Mouse (Mus musculus) brown adipose tissue, adult 24 weeks (tissue): ENCODE measurements around the gene Mcur1. TPM values are rescaled to one million over a fixed set of nuclear protein-coding genes. Genes with fewer than 3 reads are reported as not detected.
A peak's percentile ranks its signal among the peaks of the same experiment; 100 is the strongest.

Experiments used
- H3K27ac ChIP-seq: fragments of 200-500 bp; replicated peaks from 2 replicates; pipeline ENCODE4 v1.5.1; 2012; ENCODE audit warnings: low read depth, mild to moderate bottlenecking, low read length
- H3K4me1 ChIP-seq: fragments of 200-500 bp; 2 replicates; pipeline ENCODE4 v1.6.1; 2012; ENCODE audit warnings: low read length, mixed read lengths; ENCODE audit not compliant: control insufficient read depth, insufficient read depth, insufficient read length
- H3K4me3 ChIP-seq: fragments of 200-500 bp; 2 replicates; pipeline ENCODE4 v1.5.1; 2012; ENCODE audit warnings: low read depth, mild to moderate bottlenecking, low read length, moderate library complexity; ENCODE audit not compliant: insufficient read depth
- polyA plus RNA-seq: library from polyadenylated mRNA; stranded (reverse); fragments of >200 nt; gene quantifications from 2 replicates; pipeline ENCODE4 v1.2.4, GENCODE M21; 2012; ENCODE audit not compliant: missing spikeins, insufficient read depth, insufficient read length

Mcur1 gene
- 154 and 157 TPM in 2 replicates for polyA plus RNA-seq

GRCm38 (mm10) chr13:43559711-43560457 lies at the start of gene Mcur1:
TSS of gene Mcur1 (minus strand) at chr13:43560191.
- Histone ChIP-seq H3K4me1 (peaks cover 14% of the 10 kb centered on the region), H3K27ac (peak within 1 kb of the TSS; percentile 94), H3K4me3 (peak within 1 kb of the TSS; percentile 95)

GRCm38 (mm10) chr13:43608854-43609253 lies 48.9 kb upstream of the Mcur1 start:
- H3K4me1 ChIP-seq, result no peaks in the 10 kb centered on the region
- no peak overlapping the region for H3K4me3 ChIP-seq
- H3K27ac ChIP-seq, result no peak overlapping the region

GRCm38 (mm10) chr13:43603042-43603441 lies 43.1 kb upstream of the Mcur1 start:
- H3K4me1 ChIP-seq, result no peaks in the 10 kb centered on the region
- no peak overlapping the region for H3K4me3 ChIP-seq
- H3K27ac ChIP-seq, result no peak overlapping the region

GRCm38 (mm10) chr13:43602440-43602839 lies 42.4 kb upstream of the Mcur1 start:
- Histone ChIP-seq H3K27ac (no peak overlapping the region), H3K4me3 (no peak overlapping the region), H3K4me1 (no peaks in the 10 kb centered on the region)

GRCm38 (mm10) chr13:43600967-43601366 lies 41.0 kb upstream of the Mcur1 start:
- no peak overlapping the region for H3K27ac ChIP-seq
- H3K4me1 ChIP-seq, result no peaks in the 10 kb centered on the region
- H3K4me3 ChIP-seq, result no peak overlapping the region

DNA sequence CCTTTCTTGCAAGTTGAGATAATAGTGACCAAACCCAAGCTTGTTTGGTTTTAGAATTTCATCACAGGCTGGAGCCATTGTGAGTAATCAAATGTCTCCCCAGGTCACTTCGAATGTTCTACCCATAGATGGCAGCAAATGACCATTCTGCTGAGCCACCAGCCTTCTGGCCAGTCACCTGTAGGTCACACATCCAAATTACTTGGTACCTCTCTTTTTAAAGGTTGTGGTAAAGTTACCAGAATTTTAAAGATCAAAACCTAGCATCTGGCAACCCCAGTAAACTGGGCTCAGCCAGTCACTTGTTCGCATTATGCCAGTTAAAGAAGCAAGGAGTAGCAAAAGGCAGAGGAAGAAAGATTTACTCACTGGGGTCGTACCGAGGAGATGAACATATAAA lies 35.9 kb upstream of the Mcur1 start:
- Histone ChIP-seq H3K4me3 (no peak overlapping the region), H3K4me1 (no peaks in the 10 kb centered on the region), H3K27ac (no peak overlapping the region)

- Histone ChIP-seq H3K4me1 (no peaks in the 10 kb centered on the region), H3K27ac (no peak overlapping the region), H3K4me3 (no peak overlapping the region)
Measured at GRCm38 (mm10) chr13:43592681-43593068, 32.7 kb upstream of the Mcur1 start.

DNA sequence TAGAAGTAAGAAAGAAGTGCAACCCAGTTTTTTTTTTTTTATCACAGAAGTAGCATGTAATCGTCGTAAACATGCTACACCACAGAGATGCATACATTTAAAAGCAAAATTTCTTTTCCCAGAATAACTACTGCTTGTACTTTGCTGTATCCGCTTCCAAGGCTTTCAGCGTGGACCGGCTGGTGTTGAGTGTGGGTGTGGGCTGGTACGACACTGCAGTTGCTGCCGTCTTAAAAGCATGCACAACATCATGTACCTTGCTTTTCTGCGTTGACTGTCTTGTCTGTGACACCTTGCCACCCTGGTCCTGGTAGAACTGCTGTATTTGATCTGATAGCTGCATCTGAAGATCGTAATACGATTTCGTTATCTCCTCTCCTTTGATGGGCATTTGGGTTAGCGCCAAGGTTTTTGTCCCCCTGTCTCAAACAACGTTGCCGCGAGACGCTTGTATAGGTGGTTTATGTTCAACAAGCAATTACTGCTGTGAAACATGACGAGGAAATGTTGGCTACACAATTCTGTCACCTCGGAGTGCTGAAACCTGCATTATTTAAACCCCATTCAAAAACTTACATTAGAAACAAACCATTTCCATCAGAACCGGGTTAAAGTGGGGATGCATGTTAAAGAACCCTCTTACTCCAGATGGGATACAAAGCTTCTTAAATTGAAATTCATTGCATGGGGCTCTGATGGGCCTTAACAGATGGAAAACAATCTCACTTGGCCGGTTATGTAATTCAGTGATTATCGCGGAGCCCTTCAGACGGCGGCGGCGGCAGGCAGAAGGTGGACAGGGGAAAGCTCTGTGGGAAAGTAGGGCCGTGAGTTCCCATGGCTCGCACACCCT lies 32.1 kb upstream of the Mcur1 start:
- Histone ChIP-seq H3K4me3 (no peak overlapping the region), H3K27ac (no peak overlapping the region), H3K4me1 (no peaks in the 10 kb centered on the region)

DNA sequence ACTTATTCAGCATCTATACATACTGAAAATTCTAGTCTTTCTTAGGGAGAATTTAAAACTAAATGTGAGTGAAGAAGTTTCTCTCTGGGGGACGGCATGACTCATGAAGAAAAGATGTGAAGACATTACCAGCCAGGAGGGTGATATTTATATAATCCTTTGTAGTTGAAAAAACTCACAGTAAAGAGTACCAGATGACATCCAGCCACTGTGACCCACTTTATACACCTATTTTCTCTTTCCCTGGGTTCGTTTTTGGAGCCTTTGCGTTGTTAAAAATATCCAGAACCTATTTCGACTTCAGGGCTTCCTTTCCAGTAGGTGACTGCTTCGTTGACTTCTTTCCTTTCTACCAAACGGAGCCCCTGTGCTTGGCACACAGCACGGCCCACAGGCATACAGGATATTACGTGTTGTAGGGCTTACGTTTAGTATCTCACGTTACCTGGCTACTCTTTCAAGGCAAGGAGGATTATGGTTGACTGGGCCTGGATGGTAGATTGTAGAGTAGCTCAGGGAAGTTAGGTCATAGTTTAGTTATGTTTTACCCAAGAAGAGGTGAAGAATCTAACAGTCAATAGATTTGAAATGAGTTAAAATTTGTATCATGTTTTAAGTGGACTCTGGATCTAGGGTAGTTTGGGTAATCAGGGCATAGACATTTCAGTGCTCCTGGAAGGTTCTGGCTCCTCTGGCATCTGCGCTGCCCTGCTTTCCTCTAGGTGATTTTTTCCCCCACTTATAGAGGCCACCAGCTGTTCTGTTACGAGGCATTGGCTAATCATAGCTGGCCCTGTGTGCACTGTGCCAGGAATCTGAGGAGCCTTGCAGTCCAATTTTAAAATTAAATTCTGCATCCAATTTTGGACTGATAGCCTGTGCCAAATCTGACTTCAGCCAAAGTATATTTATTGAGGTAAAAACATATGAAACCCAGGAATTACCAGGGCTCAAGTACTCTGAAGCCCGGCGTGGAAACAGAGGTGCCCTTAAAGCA lies 28.2 kb upstream of the Mcur1 start:
- Histone ChIP-seq H3K4me1 (no peaks in the 10 kb centered on the region), H3K27ac (no peak overlapping the region), H3K4me3 (no peak overlapping the region)

GRCm38 (mm10) chr13:43586966-43587365 lies 27.0 kb upstream of the Mcur1 start:
- Histone ChIP-seq H3K4me1 (no peaks in the 10 kb centered on the region), H3K27ac (no peak overlapping the region), H3K4me3 (no peak overlapping the region)

- H3K27ac ChIP-seq, result no peak overlapping the region
- no peak overlapping the region for H3K4me3 ChIP-seq
- no peaks in the 10 kb centered on the region for H3K4me1 ChIP-seq
Measured at GRCm38 (mm10) chr13:43585335-43585734, 25.3 kb upstream of the Mcur1 start.

- no peaks in the 10 kb centered on the region for H3K4me1 ChIP-seq
Measured at GRCm38 (mm10) chr13:43583504-43583903, 23.5 kb upstream of the Mcur1 start.

DNA sequence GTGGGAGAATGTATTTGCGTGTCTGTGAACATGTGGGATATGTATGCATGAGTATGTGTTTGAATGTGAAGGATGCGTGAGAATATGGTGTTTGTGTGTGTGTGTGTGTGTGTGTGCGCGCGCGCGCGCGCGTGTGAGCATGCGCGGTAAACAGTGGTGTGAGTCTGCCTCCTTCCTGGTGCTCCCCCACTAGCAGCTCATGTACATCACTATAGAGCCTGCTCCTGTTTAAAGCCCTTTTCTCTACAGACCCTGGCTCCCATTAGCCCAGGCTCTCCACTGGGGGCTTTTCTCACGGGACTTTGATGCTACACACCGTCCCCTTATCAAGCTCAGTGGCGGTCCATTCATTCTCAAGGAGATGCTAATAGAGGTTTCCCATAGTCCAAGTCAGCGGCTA lies 23.0 kb upstream of the Mcur1 start:
- no peak overlapping the region for H3K4me3 ChIP-seq
- H3K27ac ChIP-seq, result no peak overlapping the region
- H3K4me1 ChIP-seq, result no peaks in the 10 kb centered on the region

More at GRCm38 (mm10) chr13:43583504-43583903, 23.5 kb upstream of the Mcur1 start:
- no peak overlapping the region for H3K4me3 ChIP-seq
- H3K27ac ChIP-seq, result no peak overlapping the region

- Histone ChIP-seq H3K27ac (no peak overlapping the region), H3K4me1 (no peaks in the 10 kb centered on the region), H3K4me3 (no peak overlapping the region)
Measured at GRCm38 (mm10) chr13:43580661-43581060, 20.7 kb upstream of the Mcur1 start.

- no peak overlapping the region for H3K27ac ChIP-seq
- H3K4me3 ChIP-seq, result no peak overlapping the region
- no peaks in the 10 kb centered on the region for H3K4me1 ChIP-seq
Measured at GRCm38 (mm10) chr13:43579740-43580139, 19.7 kb upstream of the Mcur1 start.
